Mouse (Mus musculus): Measurements from ENCODE around the gene Sec14l2. TPM values are rescaled to one million over a fixed set of nuclear protein-coding genes. Genes with fewer than 3 reads are reported as not detected.

Sec14l2 gene
- polyA plus RNA-seq, 1 experiment from 2014 or later = 3.1 TPM

DNA sequence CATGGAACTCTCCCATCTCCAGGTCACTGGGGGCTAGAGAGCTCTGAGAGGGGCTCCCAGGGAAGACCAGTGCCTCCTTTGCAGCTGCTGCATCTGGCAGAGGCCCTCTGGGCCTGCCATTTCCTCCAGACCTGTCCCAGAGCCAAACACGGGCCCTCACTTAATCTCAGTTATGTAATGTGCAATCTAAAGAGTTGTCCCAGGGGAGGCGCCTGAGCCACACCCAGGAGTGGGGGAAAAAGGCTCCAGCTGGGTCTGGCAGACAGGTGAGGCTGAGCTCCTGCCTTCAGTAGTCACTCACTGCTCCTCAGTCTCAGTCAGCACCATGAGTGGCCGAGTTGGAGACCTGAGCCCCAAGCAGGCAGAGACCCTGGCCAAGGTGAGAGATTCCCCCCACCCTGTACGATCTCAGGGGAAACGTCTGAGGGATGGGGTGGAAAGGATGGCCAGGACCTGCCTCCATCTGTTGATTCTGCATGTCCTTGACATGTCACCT is 58.5 kb downstream of the Sec14l2 start, which contains the start of gene Sec14l3:
Sec14l3 (plus strand) TSS at position 215 of the 496 bp plus-strand sequence.
- no peak for ATAC-seq (ENCODE audit: low FRiP score, low read depth)
- Histone ChIP-seq H3K27me3 (replicated peaks) (no peaks in the 10 kb centered on the region), H3K4me3 (no peak within 1 kb of the TSS), H3K4me2 (replicated peaks) (no peak within 1 kb of the TSS), H3K36me3 (no peaks in the 10 kb centered on the region), H3K9ac (no peak within 1 kb of the TSS), H3K4me1 (no peaks in the 10 kb centered on the region), H3K27ac (no peak within 1 kb of the TSS), H3K9me3 (no peaks in the 10 kb centered on the region)
- 71% methylated on average over 5 of the region's 5 CpGs for WGBS

DNA sequence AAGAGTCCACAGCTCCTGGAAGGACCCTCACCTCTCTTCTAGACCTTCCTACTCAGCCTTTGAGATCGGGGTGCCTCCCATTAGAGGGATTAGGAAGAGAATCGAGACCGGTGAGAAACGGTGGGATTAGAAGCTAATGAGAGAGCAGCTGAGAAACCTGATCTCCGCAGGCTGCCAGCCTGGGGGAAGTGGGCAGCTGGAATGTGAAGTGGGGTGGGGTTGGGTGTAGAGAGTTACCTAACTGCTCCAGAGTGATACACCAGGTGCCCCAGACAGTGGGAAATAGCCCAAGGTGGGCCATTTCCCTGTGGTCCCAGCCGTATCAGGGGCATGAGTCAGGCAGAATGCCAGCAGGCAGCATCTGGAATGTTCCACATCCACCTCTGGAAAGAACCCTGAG is 60.2 kb downstream of the Sec14l2 start:
- no peaks in the 10 kb centered on the region for H3K4me1 ChIP-seq
- H3K4me3 ChIP-seq = no peak overlapping the region
- H3K9ac ChIP-seq = no peak overlapping the region
- H3K4me2 ChIP-seq (replicated peaks) = no peak overlapping the region
- WGBS = 68% methylated on average over 6 of the region's 6 CpGs
- no peaks in the 10 kb centered on the region for H3K36me3 ChIP-seq
- H3K9me3 ChIP-seq = no peaks in the 10 kb centered on the region
- ATAC-seq (ENCODE audit: low FRiP score, low read depth) = no peak
- no peaks in the 10 kb centered on the region for H3K27me3 ChIP-seq (replicated peaks)
- no peak overlapping the region for H3K27ac ChIP-seq

DNA sequence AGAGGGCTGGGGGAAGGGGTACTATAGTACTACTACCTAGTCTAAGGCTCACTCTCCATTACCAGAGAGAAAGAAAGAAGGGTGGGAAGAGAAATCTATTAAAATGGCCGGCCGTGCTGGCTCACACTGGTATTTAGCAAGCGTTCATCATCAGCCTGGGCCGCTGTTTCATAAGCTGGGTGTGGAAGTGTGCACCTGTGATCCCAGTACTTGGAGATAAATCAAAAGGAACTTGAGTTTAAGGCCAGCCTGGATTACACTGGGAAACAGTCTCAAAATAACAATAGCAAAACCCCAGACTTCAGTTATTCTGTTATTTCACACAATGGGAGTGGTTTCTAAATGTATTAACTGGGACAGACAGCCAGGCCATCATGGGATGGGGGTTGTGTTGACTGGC is 60.7 kb downstream of the Sec14l2 start:
- H3K9me3 ChIP-seq = no peaks in the 10 kb centered on the region
- H3K4me1 ChIP-seq = no peaks in the 10 kb centered on the region
- no peak overlapping the region for H3K4me2 ChIP-seq (replicated peaks)
- H3K36me3 ChIP-seq = no peaks in the 10 kb centered on the region
- WGBS = 95% methylated on average over 4 of the region's 4 CpGs
- no peak for ATAC-seq (ENCODE audit: low FRiP score, low read depth)
- H3K27me3 ChIP-seq (replicated peaks) = no peaks in the 10 kb centered on the region
- no peak overlapping the region for H3K27ac ChIP-seq
- H3K4me3 ChIP-seq = no peak overlapping the region
- no peak overlapping the region for H3K9ac ChIP-seq

DNA sequence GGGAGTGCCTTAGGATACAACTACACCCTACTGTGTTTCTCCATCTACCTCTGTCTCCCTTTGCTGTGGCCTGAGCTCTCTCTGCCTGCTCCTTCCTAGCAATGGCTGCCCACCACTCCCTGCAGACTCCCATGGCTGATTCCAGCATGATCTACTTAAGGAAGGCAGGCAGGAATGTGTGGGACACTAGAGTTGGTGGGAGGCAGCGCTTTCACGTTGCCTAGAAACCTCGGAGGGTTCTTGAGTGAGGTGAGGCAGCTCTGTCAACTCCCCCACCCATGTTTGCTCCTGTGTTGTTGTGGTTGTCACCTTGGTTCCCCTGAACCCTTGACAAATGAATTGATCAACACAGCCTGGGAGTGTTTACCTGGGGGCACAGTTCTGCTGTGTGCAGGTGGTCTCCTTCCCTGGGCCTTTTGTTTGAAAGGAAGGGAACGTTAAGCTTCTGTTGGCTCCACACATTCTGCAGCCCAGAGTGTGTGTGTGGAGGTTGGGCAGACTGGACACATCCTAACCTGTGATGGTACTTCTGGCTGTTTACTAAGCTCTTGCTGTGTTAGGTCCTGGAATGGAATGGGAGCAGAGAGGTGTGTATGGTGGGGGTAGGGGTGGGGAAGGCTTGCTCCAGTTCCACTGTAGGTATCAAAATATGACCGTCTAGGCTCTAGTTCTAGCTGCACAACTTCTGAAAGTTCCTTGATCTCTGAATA is 62.2 kb downstream of the Sec14l2 start:
- ATAC-seq (ENCODE audit: low FRiP score, low read depth) = no peak
- 83% methylated on average over 5 of the region's 5 CpGs for WGBS
- H3K4me1 ChIP-seq = no peaks in the 10 kb centered on the region

DNA sequence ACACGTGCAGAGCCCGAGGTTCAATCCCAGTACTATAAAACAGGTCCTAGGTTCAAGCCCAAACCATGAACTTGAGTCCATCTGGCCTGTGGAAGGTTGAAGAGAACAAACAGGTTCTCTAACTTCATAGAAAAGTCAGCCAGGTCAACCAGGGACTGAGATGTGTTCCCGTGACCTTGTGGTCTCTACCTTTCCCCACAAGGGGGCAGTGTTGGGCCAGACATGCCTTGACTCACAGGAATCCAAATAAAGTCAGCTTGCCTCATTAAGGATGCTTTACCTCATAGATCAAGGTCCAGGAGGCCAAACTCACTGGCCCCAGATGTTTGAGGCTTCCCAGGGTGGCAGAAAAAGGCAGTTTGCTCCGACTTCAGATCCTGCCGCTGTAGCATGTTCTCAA is 69.6 kb downstream of the Sec14l2 start:
- H3K4me3 ChIP-seq = no peak overlapping the region
- H3K9me3 ChIP-seq = no peaks in the 10 kb centered on the region
- no peak overlapping the region for H3K27ac ChIP-seq
- no peaks in the 10 kb centered on the region for H3K27me3 ChIP-seq (replicated peaks)
- H3K4me2 ChIP-seq (replicated peaks) = no peak overlapping the region
- no peaks in the 10 kb centered on the region for H3K36me3 ChIP-seq
- WGBS = 17% methylated on average over 5 of the region's 5 CpGs
- H3K9ac ChIP-seq = no peak overlapping the region
- H3K4me1 ChIP-seq = no peaks in the 10 kb centered on the region
- no peak for ATAC-seq (ENCODE audit: low FRiP score, low read depth)

More for the DNA sequence above, 62.2 kb downstream of the Sec14l2 start:
- Histone ChIP-seq H3K27me3 (replicated peaks) (no peaks in the 10 kb centered on the region), H3K27ac (no peak overlapping the region), H3K4me2 (replicated peaks) (no peak overlapping the region), H3K9ac (no peak overlapping the region), H3K36me3 (no peaks in the 10 kb centered on the region), H3K4me3 (no peak overlapping the region), H3K9me3 (no peaks in the 10 kb centered on the region)

DNA sequence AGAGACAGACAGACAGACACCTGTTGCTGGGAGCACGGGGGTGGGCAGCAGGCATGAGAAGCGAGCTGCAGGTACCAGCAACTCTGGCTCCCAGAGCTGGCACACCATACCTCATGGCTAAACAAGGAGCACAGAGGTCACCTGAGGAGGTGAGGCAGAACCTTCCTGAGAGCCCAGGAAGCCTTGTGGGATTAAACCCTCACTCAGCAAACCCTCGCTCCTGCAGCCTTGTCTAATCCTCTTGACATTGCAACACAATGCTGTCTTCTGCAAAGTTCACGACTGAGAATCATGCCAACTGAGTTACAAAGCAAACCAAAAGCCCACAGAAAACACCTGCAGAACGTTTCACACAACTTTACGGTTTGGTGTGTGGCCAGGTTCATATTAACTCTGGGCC is 74.8 kb downstream of the Sec14l2 start:
- Histone ChIP-seq H3K27ac (no peak overlapping the region), H3K4me1 (no peaks in the 10 kb centered on the region), H3K4me2 (replicated peaks) (no peak overlapping the region), H3K27me3 (replicated peaks) (no peaks in the 10 kb centered on the region), H3K36me3 (no peaks in the 10 kb centered on the region), H3K9me3 (no peaks in the 10 kb centered on the region), H3K9ac (no peak overlapping the region), H3K4me3 (no peak overlapping the region)
- ATAC-seq (ENCODE audit: low FRiP score, low read depth) = no peak
- WGBS = 92% methylated on average over 6 of the region's 6 CpGs

DNA sequence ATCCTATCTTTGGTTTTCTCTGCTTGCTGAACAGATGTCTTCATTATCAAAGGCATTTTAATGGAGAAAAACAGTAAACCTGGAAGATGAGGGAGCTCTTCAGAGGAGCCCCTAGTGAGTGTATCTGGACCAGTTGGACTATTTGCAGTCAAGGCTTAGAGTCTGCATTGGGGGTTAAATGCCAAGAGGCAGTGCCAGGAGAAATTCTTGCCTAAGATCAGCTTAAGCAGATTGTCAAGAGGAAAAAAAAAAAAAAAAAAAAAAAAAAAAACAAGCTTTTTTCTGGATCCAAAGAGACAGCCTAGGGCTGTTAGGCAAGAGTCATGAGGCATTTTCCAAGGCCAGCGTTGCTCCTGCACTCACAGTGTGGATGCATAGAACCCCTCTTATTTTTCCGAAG is 75.4 kb downstream of the Sec14l2 start:
- H3K27me3 ChIP-seq (replicated peaks) = no peaks in the 10 kb centered on the region
- no peak overlapping the region for H3K9ac ChIP-seq
- no peak overlapping the region for H3K4me3 ChIP-seq
- no peak overlapping the region for H3K4me2 ChIP-seq (replicated peaks)
- H3K27ac ChIP-seq = no peak overlapping the region
- no peaks in the 10 kb centered on the region for H3K4me1 ChIP-seq
- ATAC-seq (ENCODE audit: low FRiP score, low read depth) = no peak
- WGBS = 87% methylated on average over 2 of the region's 2 CpGs
- no peaks in the 10 kb centered on the region for H3K36me3 ChIP-seq
- H3K9me3 ChIP-seq = no peaks in the 10 kb centered on the region

Small RNA genes lying within 50 kb of the gene (microRNA-seq; reads per million reads assigned to microRNA genes)
- gene Mir3060 = 4.8 reads per million, percentile 14 among the genes with 10 or more reads in this experiment

Other genes with a start within 250 kb of the Sec14l2 start
- gene 4921536K21Rik, start 228.3 kb downstream of the Sec14l2 start, polyA plus RNA-seq (2016; fragmentation: Nextera tagmentation; extraction: Ambion mirVana) = 0.47 and 0.59 TPM in 2 replicates
- 22.2 and 23.5 TPM in 2 replicates for gene Dusp18, start 228.2 kb downstream of the Sec14l2 start, polyA plus RNA-seq (2016; fragmentation: Nextera tagmentation; extraction: Ambion mirVana)
- gene Slc35e4, start 208.8 kb downstream of the Sec14l2 start, polyA plus RNA-seq (2016; fragmentation: Nextera tagmentation; extraction: Ambion mirVana) = 9.1 and 9.6 TPM in 2 replicates
- gene Tcn2, start 191.3 kb downstream of the Sec14l2 start, polyA plus RNA-seq (2016; fragmentation: Nextera tagmentation; extraction: Ambion mirVana) = 26.3 and 28.3 TPM in 2 replicates
- gene Pes1, start 159.4 kb downstream of the Sec14l2 start, polyA plus RNA-seq (2016; fragmentation: Nextera tagmentation; extraction: Ambion mirVana) = 68.1 and 75.7 TPM in 2 replicates
- 0.28 and 0.49 TPM in 2 replicates for gene 4930556J24Rik, start 146.6 kb downstream of the Sec14l2 start, polyA plus RNA-seq (2016; fragmentation: Nextera tagmentation; extraction: Ambion mirVana)
- gene Gal3st1, start 139.8 kb downstream of the Sec14l2 start, polyA plus RNA-seq (2016; fragmentation: Nextera tagmentation; extraction: Ambion mirVana) = 2.5 and 3.0 TPM in 2 replicates
- 0.06 TPM in 1 of 2 replicates, not detected in the other for gene Sec14l4, start 92.0 kb downstream of the Sec14l2 start, polyA plus RNA-seq (2016; fragmentation: Nextera tagmentation; extraction: Ambion mirVana)
- not detected in 2 replicates for gene Sec14l3, start 58.6 kb downstream of the Sec14l2 start, polyA plus RNA-seq (2016; fragmentation: Nextera tagmentation; extraction: Ambion mirVana)
- 4.5 and 5.6 TPM in 2 replicates for gene Mtfp1, start 28.0 kb downstream of the Sec14l2 start, polyA plus RNA-seq (2016; fragmentation: Nextera tagmentation; extraction: Ambion mirVana)
- 40.0 and 41.2 TPM in 2 replicates for gene Rnf215, start 11.8 kb upstream of the Sec14l2 start, polyA plus RNA-seq (2016; fragmentation: Nextera tagmentation; extraction: Ambion mirVana)
- 7.6 and 8.3 TPM in 2 replicates for gene Ccdc157, start 36.9 kb upstream of the Sec14l2 start, polyA plus RNA-seq (2016; fragmentation: Nextera tagmentation; extraction: Ambion mirVana)
- gene Sf3a1, start 36.9 kb upstream of the Sec14l2 start, polyA plus RNA-seq (2016; fragmentation: Nextera tagmentation; extraction: Ambion mirVana) = 65.7 and 70.1 TPM in 2 replicates
- gene Tbc1d10a, start 63.4 kb upstream of the Sec14l2 start, polyA plus RNA-seq (2016; fragmentation: Nextera tagmentation; extraction: Ambion mirVana) = 26.9 and 27.7 TPM in 2 replicates
- gene Castor1, start 94.8 kb upstream of the Sec14l2 start, polyA plus RNA-seq (2016; fragmentation: Nextera tagmentation; extraction: Ambion mirVana) = 1.6 and 2.3 TPM in 2 replicates
- not detected in 2 replicates for gene Osm, start 113.0 kb upstream of the Sec14l2 start, polyA plus RNA-seq (2016; fragmentation: Nextera tagmentation; extraction: Ambion mirVana)
- not detected in 2 replicates for gene Lif, start 134.1 kb upstream of the Sec14l2 start, polyA plus RNA-seq (2016; fragmentation: Nextera tagmentation; extraction: Ambion mirVana)

Data from neural tube, embryonic 12.5 days (tissue).